Mouse (Mus musculus) CH12.LX (cell line): ENCODE results near the gene Cyth3. TPM values are rescaled to one million over a fixed set of nuclear protein-coding genes. Genes with fewer than 3 reads are reported as not detected.

ENCODE experiments used
- DNase-seq: peaks from one replicate; pipeline ENCODE4 v3.0.0-alpha.2; 2013; ENCODE audit errors: extremely low read depth
- H3K27ac ChIP-seq: 2 replicates; pipeline ENCODE4 v1.5.1; 2012; ENCODE audit warnings: low read depth, mild to moderate bottlenecking, control low read depth, moderate library complexity; ENCODE audit not compliant: insufficient read depth
- H3K27me3 ChIP-seq: replicated peaks from 2 replicates; pipeline ENCODE3; 2012; ENCODE audit warnings: inconsistent platforms
- H3K36me3 ChIP-seq, 2 experiments: replicated peaks in 1 of 2; 2 replicates each; pipeline versions ENCODE3 to v1.6.1; 2012; ENCODE audit warnings: inconsistent platforms in 1 of 2, low read length in 1 of 2, mild to moderate bottlenecking in 1 of 2, mixed read lengths in 1 of 2, moderate library complexity in 1 of 2; ENCODE audit not compliant: control insufficient read depth in 1 of 2, insufficient read depth in 1 of 2
- H3K4me1 ChIP-seq, 2 experiments: 2 replicates each; pipeline ENCODE4 v1.6.1; 2012; ENCODE audit warnings: inconsistent platforms in 1 of 2, moderate library complexity in 1 of 2; ENCODE audit not compliant: insufficient read depth in 2 of 2, control insufficient read depth in 1 of 2
- H3K4me2 ChIP-seq: 2 replicates; pipeline ENCODE4 v1.6.1; 2012; ENCODE audit warnings: low read depth, mild to moderate bottlenecking, control low read depth; ENCODE audit not compliant: poor library complexity, insufficient read depth, severe bottlenecking
- H3K4me3 ChIP-seq, 3 experiments: fragments of 150-350 bp in 1 of 3; sonication (generic) in 1 of 3; replicated peaks in 1 of 3; 2 replicates each; pipeline versions ENCODE3 to v1.5.1; 2011 to 2012; ENCODE audit warnings: low read depth in 2 of 3, low read length in 2 of 3, mild to moderate bottlenecking in 2 of 3, moderate library complexity in 2 of 3, control low read depth in 1 of 3, improper control_type of control experiment in 1 of 3, inconsistent platforms in 1 of 3, mixed read lengths in 1 of 3; ENCODE audit not compliant: poor library complexity in 1 of 3
- H3K79me2 ChIP-seq: replicated peaks from 2 replicates; pipeline ENCODE4 v1.6.1; 2012; ENCODE audit warnings: mild to moderate bottlenecking, moderate library complexity; ENCODE audit not compliant: control insufficient read depth, poor library complexity, insufficient read depth, severe bottlenecking; ENCODE audit errors: extremely low read depth
- H3K9ac ChIP-seq: 2 replicates; pipeline ENCODE4 v1.6.1; 2012; ENCODE audit warnings: low read depth, mild to moderate bottlenecking, control low read depth, moderate library complexity; ENCODE audit not compliant: insufficient read depth
- H3K9me3 ChIP-seq: replicated peaks from 2 replicates; pipeline ENCODE3; 2012; ENCODE audit warnings: low read length, inconsistent platforms, mixed read lengths
- BHLHE40 ChIP-seq: IDR thresholded peaks from 2 replicates; pipeline ENCODE4 v1.6.1; 2011; ENCODE audit warnings: mild to moderate bottlenecking, low read depth, low read length, improper control_type of control experiment
- E2F4 ChIP-seq: IDR thresholded peaks from 2 replicates; pipeline ENCODE4 v1.6.1; 2011; ENCODE audit warnings: low read depth, low read length, improper control_type of control experiment; ENCODE audit not compliant: insufficient replicate concordance
- ELF1 ChIP-seq: IDR thresholded peaks from 2 replicates; pipeline ENCODE4 v1.6.1; 2014; ENCODE audit warnings: low read depth, mild to moderate bottlenecking, inconsistent platforms, low read length, improper control_type of control experiment
- HCFC1 ChIP-seq: IDR thresholded peaks from 2 replicates; pipeline ENCODE4 v1.6.1; 2012; ENCODE audit warnings: low read depth, mild to moderate bottlenecking, inconsistent platforms, low read length, improper control_type of control experiment
- IRF4 ChIP-seq: IDR thresholded peaks from 2 replicates; pipeline ENCODE4 v1.6.1; 2014; ENCODE audit warnings: low read depth, mild to moderate bottlenecking, inconsistent platforms, low read length, improper control_type of control experiment
- JUN ChIP-seq: IDR thresholded peaks from 2 replicates; pipeline ENCODE4 v1.6.1; 2011; ENCODE audit warnings: low read depth, mild to moderate bottlenecking, low read length, improper control_type of control experiment, moderate library complexity; ENCODE audit not compliant: insufficient read depth
- KAT2A ChIP-seq: IDR thresholded peaks from 2 replicates; pipeline ENCODE4 v1.6.1; 2012; ENCODE audit warnings: low read length, improper control_type of control experiment, inconsistent platforms; ENCODE audit not compliant: insufficient replicate concordance
- MAFK ChIP-seq: IDR thresholded peaks from 2 replicates; pipeline ENCODE4 v1.6.1; 2011; ENCODE audit warnings: low read length, improper control_type of control experiment; ENCODE audit not compliant: insufficient replicate concordance
- MAZ ChIP-seq: IDR thresholded peaks from 2 replicates; pipeline ENCODE4 v1.6.1; 2012; ENCODE audit warnings: low read depth, mild to moderate bottlenecking, inconsistent platforms, low read length, improper control_type of control experiment, moderate library complexity
- MYC ChIP-seq: IDR thresholded peaks from 2 replicates; pipeline ENCODE4 v1.6.1; 2011; ENCODE audit warnings: low read depth, mild to moderate bottlenecking, improper control_type of control experiment, low read length
- PAX5 ChIP-seq: IDR thresholded peaks from 2 replicates; pipeline ENCODE4 v1.6.1; 2012; ENCODE audit warnings: low read length, inconsistent platforms, mixed read lengths
- POLR2A ChIP-seq: IDR thresholded peaks from 2 replicates; pipeline ENCODE4 v1.6.1; 2011; ENCODE audit warnings: low read depth, mild to moderate bottlenecking, improper control_type of control experiment, low read length
- RAD21 ChIP-seq: IDR thresholded peaks from 2 replicates; pipeline ENCODE4 v1.6.1; 2011; ENCODE audit warnings: low read depth, mild to moderate bottlenecking, low read length, improper control_type of control experiment, moderate library complexity
- SIN3A ChIP-seq: IDR thresholded peaks from 2 replicates; pipeline ENCODE4 v1.6.1; 2012; ENCODE audit warnings: low read length, improper control_type of control experiment, inconsistent platforms
- TBP ChIP-seq: conservative IDR thresholded peaks from 2 replicates; pipeline ENCODE4 v1.6.1; 2011; ENCODE audit warnings: low read depth, low read length, improper control_type of control experiment
- USF1 ChIP-seq: IDR thresholded peaks from 2 replicates; pipeline ENCODE4 v1.6.1; 2014; ENCODE audit warnings: low read depth, mild to moderate bottlenecking, inconsistent platforms, low read length, improper control_type of control experiment
- ZMIZ1 ChIP-seq: IDR thresholded peaks from 2 replicates; pipeline ENCODE4 v1.6.1; 2012; ENCODE audit warnings: low read depth, mild to moderate bottlenecking, inconsistent platforms, low read length, improper control_type of control experiment
- ZNF384 ChIP-seq: IDR thresholded peaks from 2 replicates; pipeline ENCODE4 v1.6.1; 2012; ENCODE audit warnings: low read depth, low read length, improper control_type of control experiment, inconsistent platforms
- dilution Hi-C: fragments of 300-500 bp; cut with MboI; formaldehyde crosslinking; loops from 2 replicates; pipeline ENCODE4 v1.14.3; 2020; ENCODE audit warnings: low sequenced_read_pairs; ENCODE audit not compliant: extremely low pct_unique_long_range_greater_than_20kb, extremely low pct_ligation_motif_present
- in situ Hi-C: fragments of 300-500 bp; cut with MboI; formaldehyde crosslinking; loops from 3 replicates; pipeline ENCODE4 v1.14.3; 2019; ENCODE audit warnings: low sequenced_read_pairs, low pct_ligation_motif_present, low pct_unique_long_range_greater_than_20kb, mixed read lengths
- polyA plus RNA-seq: library from polyadenylated mRNA; unstranded; fragments of >175 nt; gene quantifications from 2 replicates; pipeline ENCODE4 v1.2.1, GENCODE M21; 2012; ENCODE audit warnings: low read depth; ENCODE audit not compliant: insufficient read length
- total RNA-seq, 2 experiments: library from RNA; depleted of rRNA; stranded (reverse); fragments of 300-350 nt in 1 of 2; fragments of >200 nt in 1 of 2; gene quantifications; 2 replicates each; pipeline ENCODE4 v1.2.3; 2012 to 2014

Cyth3 gene
- total and polyA plus RNA-seq, 3 experiments, result 3.3 to 5.4 (median 4.8) TPM

DNA sequence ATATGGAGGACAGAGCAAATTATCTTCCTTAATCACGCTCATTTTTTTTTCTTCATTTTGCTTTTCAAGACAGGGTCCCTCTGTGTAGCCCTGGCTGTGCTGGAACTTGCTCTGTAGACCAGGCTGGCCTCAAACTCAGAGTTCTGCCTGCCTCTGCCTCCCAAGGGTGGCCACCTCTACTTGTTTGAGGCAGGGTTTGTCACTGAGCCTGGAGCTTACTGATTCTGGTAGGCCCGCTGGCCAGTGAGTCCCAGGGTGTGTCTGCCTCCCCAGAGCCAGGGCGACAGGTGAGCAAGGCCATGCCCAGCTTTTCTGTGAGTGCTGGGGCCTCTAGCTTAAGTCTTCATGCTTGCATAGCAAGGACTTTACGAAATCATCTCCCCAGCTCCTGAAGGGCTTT is 49.2 kb upstream of the Cyth3 start:
- dilution Hi-C loops (no loop called here), in situ Hi-C loops (loop anchor here (5.0 kb wide), 1 partner anchor 139 kb away; no protein-coding TSS in a partner anchor)

DNA sequence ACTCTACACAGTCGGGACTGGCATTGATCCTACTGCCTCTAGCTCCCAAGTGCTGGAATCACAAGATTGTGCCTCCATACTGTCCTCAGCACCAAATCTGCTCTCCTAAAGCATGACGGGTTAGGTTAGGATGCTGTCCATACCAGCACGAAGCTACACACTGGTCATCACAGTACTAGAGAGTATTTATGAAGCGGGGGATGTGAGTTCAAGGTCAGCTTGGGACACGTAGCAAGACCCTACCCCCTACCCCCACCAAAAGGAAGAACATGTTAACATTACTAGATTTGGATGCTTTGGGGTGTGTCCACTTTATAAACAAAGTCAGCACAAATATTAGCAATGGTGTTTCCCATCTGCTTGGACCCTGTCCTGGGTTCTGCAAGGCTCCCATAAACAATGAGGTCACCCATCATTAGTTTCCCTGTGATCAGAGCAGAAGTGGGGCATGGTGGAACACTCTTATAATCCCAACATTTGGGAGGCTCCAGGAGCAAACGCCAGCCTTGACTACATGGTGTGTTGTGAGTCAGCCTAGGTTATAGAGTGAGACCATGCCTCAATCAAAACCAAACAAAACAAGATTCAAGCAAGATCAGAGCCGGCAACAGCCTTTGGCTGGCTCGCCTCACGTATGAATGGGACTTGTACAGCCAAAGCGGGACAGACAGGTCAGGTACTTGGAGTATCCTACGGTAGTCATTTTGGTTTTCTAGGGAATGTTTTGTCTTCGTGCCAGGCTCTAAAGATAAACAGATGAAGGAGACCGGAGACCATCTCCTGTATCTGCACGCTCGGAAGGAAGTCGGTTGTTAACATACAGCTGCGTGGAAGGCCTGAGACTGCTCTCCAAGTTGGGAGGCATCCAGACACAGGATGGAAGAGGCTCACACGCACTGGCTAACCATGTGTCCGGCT is 47.7 kb upstream of the Cyth3 start:
- dilution Hi-C loops, result no loop called here
- H3K4me3 ChIP-seq, result no peak overlapping the region
- H3K27ac ChIP-seq, result no peak overlapping the region
- TF ChIP-seq PAX5 (no peak), MAZ (no peak), ELF1 (no peak), ZNF384 (no peak), JUN (no peak), SIN3A (no peak), IRF4 (no peak), POLR2A (no peak)
- no peaks in the 10 kb centered on the region for H3K79me2 ChIP-seq
- H3K4me1 ChIP-seq, result peaks cover 2 to 8% of the 10 kb centered on the region in 2 experiments
- no peak overlapping the region for H3K4me2 ChIP-seq
- H3K9ac ChIP-seq, result no peak overlapping the region
- peaks cover 4% of the 10 kb centered on the region for H3K9me3 ChIP-seq
- H3K36me3 ChIP-seq, result no peaks in the 10 kb centered on the region
- no peaks in the 10 kb centered on the region for H3K27me3 ChIP-seq
- no peak for DNase-seq
- in situ Hi-C loops, result loop anchor here (5.0 kb wide), 1 partner anchor 138 kb away; no protein-coding TSS in a partner anchor

More for the DNA sequence above, 49.2 kb upstream of the Cyth3 start:
- H3K9ac ChIP-seq, result no peak overlapping the region
- TF ChIP-seq POLR2A, result no peak
- no peak for TF ChIP-seq TBP
- TF ChIP-seq ZMIZ1, result no peak
- TF ChIP-seq USF1, result no peak
- no peak for TF ChIP-seq IRF4
- TF ChIP-seq MAZ, result no peak
- TF ChIP-seq HCFC1, result no peak
- TF ChIP-seq MYC, result no peak
- TF ChIP-seq E2F4, result no peak
- no peak for TF ChIP-seq MAFK
- no peak for TF ChIP-seq KAT2A
- no peak for TF ChIP-seq RAD21
- no peak for TF ChIP-seq BHLHE40
- no peak for TF ChIP-seq ZNF384
- TF ChIP-seq, all 38 proteins: peak for 0
- Histone ChIP-seq H3K79me2 (no peaks in the 10 kb centered on the region), H3K27me3 (no peaks in the 10 kb centered on the region), H3K4me2 (no peak overlapping the region), H3K9me3 (peaks cover 2% of the 10 kb centered on the region), H3K4me3 (no peak overlapping the region), H3K4me1 (no peaks in the 10 kb centered on the region), H3K36me3 (no peaks in the 10 kb centered on the region), H3K27ac (no peak overlapping the region)
- DNase-seq, result no peak
